Mouse (Mus musculus): Measurements from ENCODE around the gene Megf11.

The Megf11 gene

DNA sequence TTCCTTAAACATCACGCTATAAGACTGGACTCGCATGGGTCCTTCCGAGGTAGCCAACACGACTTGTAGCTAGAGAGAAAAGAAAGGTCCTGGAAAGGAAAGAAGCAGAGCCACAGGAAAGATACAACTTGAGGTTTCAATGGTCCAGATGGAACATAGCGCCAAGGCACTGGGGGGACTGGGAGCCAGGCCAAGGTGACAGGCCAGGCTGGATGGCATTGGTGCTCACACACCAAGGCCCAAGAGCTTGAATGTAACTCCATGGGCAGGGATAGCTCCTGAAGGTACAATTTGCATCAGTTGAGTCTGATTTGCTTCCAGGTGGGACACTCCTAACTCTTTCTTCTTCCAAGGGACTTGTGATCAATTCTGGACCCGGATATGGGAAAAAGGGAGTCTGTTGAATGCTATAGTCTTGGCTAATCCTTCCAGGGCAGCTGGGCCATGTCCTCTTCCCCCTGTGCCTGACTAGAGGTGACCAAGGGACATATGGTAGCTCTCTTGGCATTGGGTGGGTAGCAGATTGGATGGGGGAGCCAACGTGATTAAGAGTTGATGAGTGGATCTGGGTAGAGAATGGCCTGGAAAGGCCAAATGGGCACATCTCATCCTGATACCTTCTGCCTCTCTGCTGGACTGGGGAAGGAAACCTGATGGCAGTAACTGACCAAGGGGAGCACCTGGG, 172.6 kb downstream of the Megf11 start:
- no peak for DNase-seq (ENCODE audit: low read depth, low spot score)

DNA sequence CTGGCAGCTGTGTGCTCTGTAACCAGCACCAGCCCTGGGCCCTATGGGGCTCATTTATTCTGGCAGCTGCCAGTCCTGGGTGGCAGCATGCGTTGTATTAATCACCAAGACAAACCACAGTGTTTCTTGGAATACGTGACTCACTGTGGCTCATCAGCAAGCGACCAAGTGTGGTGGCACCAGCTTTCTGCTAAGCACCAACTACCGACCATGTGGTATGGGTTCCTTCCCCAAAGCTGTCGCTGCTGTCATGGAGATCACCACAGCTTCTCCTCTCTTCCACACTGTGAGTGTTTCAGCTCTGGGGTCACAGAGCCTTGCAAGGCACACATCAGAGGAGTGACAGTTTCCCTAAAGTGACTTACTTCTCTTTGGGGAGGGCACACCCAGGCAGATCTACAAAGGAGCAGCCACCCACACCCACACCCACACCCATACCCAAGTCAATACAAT, 178.9 kb downstream of the Megf11 start:
- DNase-seq (ENCODE audit: low read depth, low spot score), result no peak

DNA sequence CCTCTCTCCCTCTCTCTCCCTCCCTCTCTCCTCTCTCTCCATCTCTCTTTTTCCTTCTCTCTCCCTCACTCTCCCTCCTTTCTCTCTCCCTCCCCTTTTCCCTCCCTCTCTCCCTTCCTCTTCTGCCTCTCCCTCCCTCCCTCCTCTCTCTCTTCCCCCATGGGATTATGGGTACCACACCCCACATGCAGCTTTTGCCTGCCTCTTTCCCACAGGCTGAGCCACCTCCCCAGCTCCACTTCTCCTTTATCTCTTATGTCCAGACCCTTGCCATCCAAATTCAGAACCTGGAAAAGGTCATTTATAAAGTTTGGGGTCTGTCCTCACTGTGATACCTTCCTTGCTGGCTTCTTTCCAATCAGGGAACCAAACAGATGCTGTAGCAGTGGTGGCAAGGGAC, 180.5 kb downstream of the Megf11 start:
- DNase-seq (ENCODE audit: low read depth, low spot score), result no peak

DNA sequence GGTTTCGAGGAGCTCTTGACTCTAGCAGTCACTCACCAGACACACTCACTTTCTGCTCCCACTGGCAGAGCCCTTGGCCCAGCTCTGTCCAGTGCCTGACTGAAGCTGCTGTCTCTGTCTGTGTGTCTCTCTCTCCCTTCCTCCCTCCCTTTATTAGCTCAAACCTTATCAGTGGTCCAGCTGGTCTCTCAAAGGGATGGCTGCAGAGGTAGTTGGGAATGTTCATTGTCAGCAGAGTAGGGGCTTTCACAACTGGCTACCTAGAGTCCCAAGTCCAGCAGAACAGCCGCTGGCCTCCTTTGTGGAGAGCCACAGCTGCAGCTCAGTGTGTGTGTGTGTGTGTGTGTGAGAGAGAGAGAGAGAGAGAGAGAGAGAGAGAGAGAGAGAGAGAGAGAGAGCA, 180.9 kb downstream of the Megf11 start:
- no peak for DNase-seq (ENCODE audit: low read depth, low spot score)

DNA sequence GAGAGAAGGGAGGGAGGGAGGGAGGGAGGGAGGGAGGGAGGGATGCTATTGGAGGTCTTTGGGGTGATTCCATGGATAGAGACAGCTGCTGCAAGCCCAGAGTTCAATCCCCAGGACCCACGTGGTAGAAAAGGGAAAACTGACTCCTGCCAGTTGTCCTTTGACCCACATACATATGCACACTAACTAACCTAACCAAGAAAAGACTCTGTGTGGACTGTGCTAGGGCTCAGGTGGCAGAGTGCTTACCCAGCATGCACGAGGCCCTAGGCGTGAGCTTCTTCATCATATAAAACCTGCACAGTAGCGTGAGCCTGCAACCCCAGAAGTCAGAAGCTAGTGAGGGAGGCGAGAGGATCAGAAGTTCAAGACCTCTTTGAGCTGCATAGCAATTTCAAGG, 182.1 kb downstream of the Megf11 start:
- no peak for DNase-seq (ENCODE audit: low read depth, low spot score)

DNA sequence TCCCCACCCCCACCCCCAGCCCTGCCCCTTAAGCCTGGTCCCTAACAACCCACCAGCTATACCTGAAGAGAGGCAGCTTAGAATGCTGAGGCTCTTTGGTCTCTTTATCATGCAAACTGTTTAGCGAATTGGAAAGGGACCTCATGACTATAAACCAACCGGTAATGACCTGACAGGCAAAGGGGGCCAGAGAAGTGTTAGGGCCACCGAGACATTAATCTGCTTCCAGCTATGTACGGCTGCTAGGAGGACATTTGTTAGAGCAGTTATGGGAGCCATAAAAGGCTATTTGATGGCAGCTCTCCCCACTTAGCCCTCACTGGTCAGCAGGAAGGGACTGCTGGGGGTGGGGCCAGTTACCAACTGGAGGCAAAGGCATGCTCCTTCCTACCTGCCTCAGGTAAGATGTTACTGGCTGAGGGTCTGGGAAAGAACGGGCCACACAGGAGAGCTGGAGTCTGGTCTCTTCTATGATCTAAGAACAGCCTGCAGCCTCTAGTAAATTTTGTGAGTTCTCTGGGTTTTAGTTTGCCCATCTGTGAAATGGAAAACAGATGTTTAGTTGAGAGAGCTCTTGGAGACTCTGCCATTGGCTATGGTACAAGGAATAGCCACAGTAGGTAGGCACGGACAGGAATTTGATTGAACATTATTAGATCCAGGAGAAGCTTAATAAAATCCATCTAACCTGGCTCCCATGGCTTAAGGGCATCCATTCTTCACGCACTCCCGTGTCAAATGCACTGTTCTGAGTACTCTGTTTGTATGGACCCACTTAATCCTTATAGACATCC, 183.2 kb downstream of the Megf11 start:
- DNase-seq (ENCODE audit: low read depth, low spot score), result no peak

DNA sequence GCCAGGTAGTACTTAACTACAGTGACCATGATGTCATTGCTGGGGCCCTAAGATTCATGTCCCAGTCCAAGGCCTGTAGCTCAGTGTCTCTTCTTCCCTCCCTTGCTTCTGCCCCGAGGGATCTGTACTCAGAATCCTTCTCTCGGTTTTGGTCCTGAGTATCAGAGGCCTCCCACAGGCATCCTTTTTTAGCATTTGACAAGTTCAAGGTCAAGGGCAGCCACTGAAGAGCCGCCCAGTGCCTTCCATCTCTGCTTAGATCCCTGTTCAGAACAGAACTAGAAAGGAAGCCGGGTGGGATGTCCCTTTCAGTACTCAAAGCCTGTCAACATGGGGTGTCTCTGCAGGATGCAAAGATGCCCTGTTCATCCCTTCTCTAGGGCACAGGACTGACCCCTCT, 185.0 kb downstream of the Megf11 start:
- DNase-seq (ENCODE audit: low read depth, low spot score), result no peak

DNA sequence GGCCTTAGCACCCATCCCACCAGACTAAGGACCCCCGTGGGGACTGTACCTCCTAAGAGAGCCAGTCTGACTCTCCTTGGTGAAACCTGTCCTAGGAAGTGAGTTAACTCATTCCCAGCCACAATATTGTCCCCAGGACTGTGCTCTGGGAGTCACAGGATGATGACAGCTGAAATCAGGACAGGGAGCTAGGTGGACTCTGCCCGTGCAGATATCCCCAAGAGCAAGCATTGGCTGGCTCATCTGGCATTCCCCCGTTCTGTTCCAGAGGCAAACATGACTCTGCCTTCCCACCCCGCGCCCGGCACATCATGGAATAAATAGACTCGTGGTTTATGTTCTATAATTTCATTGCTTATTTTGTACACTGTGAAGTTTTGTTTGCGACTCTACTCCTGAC, 185.7 kb downstream of the Megf11 start:
- DNase-seq (ENCODE audit: low read depth, low spot score), result no peak

DNA sequence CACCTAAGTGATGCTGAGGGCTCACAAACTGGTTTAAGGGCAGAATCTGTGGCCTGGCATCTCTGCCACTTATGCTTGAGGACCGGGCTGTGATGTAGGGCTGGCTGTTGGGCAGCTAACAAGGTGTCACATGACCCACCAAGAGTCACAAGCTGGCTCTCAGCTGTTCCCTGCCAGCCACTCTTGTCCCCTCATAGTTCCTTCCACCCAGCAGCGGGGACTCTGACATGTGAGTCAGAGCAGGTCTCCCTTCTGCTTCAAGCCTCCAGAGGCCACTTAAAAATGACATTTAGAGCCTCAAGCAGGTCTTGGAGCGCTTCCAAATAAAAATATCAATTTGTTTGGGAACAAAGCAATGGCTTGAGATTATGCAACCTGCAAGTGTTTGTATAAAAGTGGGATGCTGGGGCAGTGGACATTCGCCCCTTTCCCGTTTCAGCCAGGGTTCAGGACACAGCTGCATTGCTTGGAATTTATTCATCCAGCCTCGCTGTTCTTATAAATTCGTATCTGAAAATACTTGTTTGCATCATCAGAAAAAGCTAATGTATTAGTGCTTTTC, 187.3 kb downstream of the Megf11 start:
- DNase-seq (ENCODE audit: low read depth, low spot score), result no peak

DNA sequence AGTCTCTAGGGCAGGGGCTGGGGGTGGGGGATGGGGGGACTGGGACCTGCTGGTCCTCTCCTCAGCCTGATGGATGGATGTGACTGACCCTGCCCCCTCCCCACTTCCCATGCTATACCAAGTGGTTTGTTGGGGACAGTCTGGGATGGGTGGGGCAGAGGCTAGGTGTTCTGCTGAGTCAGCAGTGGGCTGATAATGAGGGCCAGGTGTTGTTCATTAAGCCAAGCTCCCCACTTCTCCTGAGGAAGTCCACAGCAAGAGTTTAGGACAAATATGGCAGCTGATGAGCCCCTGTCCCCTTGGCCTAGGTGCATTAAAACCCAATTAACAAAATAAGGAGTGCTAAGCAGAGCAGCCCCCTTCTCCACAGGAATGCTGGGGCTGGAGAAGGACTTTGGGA, 190.2 kb downstream of the Megf11 start:
- DNase-seq (ENCODE audit: low read depth, low spot score), result no peak

DNA sequence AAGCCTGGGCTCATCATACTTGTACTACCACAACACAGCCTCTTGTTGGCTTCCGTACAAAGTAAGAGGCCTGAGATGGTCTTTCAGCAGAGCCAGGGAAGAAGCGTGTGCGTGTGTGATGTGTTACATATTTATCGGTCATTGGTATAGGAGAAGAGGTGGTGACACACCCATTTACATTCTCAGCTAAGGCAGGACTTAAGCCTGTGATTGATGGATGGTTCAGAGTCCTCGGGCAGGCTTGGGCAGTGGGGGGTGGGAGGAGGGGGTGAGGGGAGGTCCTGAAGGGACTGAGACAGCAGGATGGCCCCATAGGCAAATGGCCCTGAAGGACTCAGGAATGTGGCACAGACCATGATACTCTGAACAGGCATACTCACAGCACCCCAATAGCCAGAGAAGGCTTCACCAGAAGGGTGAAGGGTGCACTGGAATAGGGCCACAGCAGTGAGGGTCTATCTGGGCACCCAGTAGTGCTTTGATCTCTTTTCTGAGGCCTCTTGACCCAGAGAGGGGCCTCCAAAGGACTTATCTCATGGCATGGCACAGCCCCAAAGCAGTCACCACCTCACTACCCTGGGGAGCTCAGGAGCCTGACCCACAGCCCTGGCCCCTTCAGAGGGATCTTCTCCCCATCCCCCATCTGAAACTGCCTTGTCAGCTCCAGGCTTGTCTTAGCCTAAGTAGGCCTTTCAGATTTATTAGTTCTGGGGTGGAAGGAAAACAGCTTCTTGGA, 190.9 kb downstream of the Megf11 start:
- DNase-seq (ENCODE audit: low read depth, low spot score), result no peak

DNA sequence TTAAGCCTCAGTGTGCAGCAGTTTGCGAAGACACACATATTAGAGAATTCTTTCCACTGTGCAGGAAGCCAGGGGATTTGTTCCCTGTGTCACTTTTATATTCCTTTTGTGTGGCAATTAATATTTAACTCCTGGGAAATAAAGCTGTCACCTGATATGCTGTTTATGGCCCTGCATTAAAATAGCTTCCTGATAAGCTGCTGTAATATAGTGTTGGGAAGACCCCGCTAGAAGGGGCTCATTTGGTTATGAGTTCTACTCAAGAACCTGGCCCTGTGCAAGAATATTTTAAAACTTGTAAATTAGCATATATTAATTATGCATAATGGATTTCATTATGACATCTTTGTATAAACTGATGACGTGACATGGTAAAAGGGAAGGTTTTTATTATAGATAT, 191.7 kb downstream of the Megf11 start:
- no peak for DNase-seq (ENCODE audit: low read depth, low spot score)

DNA sequence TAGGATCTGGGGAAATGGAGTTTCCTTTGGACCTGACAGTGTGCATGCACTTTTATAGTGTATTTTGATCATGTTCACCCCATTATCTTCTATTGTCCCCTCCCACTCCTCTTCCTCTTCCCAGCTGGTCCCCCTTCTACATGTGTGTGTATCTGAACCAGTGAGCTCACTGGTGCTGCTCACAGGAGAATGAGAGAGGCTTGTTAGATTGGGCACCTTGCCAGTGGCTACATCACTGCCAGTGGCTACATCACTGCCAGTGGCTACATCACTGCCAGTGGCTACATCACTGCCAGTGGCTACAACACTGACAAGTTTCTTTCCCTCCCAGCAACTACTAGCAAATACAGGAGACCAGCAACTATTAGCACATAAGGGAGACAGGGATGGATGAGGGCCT, 192.6 kb downstream of the Megf11 start:
- DNase-seq (ENCODE audit: low read depth, low spot score), result no peak

DNA sequence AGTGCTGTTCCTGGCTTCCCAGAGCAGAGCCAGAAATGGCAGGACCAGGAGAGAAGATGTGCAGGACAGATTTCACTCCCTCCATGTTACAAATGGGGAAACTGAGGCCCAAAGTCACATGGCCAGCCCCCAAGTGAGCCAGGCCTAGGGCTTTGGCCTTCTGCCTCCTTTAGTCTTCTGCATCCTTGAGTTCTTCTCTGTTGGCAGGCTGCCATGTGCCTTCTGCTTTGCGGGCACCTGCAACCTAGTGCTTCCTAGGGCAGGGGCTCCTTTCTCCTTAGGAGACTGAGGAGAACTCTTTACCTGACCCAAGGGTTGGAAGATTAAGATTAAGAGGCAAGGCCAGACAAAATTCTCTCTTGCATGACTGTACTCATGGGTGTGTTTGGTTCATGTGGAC, 193.9 kb downstream of the Megf11 start:
- DNase-seq (ENCODE audit: low read depth, low spot score), result no peak

DNA sequence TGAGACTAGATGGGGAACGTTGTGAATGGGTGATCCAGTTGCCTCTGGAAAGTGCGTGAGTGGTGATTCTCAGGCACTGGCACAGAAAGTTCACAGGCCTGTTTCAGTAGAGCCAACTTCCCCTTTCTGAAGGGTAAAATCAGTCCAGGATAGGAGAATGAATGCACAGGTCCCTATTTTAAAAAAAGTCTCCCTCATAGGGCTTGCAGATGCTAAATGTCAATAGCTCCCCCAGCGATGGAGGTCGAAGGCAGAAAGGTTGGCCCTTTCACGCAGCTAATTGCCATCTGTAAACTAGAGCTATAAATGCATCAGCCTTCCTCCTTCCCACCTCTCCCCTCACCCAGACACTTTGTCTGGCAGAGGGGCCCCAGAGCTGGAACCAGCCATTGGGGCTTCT, 200.9 kb downstream of the Megf11 start:
- no peak for DNase-seq (ENCODE audit: low read depth, low spot score)

DNA sequence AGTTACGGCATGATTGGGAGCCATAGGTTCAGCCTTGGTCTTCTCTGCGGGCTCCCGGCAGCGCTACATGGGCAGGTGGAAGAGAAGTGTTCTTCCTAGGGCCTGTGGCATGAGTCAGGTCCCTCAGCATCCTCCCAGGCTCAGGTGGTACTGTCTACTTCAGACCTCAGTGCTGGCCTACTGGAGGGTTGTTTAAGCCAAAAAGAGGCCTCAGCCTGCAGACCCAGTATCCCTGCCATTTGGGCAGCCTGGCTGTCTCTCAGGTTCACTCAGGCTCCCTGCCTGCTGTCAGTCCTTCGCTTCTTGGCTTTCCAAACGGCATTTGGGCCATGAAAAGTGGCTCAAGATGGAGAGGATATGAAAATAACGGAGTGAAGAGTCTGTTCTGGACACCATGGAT, 202.6 kb downstream of the Megf11 start:
- no peak for DNase-seq (ENCODE audit: low read depth, low spot score)

DNA sequence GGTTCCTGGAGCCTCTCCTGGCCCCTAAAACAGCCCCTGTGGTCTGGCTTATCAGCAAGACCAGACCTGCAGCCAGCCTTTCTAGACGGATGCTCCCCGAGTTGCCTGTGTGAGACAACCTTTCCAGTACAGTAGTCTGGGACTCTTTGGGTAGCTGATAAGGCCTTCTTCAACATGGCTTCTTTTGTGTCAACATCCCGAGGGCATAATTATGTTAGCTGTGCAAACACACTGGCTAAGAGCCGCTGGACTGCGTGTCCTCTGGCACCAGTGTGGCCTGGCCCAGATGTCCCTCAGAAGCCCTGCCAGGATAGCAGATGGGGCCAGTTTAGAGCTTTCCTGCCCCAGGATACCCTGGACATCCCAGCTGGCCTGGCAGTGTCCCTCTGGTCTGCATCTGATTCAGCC, 205.2 kb downstream of the Megf11 start:
- no peak for DNase-seq (ENCODE audit: low read depth, low spot score)

DNA sequence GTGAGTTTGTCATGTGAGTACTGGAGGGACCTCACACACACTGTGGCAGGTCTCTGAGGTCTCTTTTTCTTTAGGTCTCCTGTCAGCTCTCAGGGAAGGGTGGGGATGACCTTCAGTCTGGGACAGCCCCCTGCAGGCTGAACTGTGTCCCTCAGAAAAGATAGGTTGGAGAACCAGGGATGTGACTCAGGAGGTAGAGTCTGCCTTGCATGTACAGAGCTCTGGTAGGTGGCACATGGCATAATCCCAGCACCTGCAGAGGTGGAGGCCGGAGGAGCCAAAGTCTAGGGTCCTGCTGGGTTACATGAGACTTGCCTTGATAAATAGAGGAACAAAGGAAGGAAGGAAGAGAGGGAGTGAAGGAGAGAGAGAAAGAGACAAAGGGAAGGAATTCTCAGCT, 206.0 kb downstream of the Megf11 start:
- DNase-seq (ENCODE audit: low read depth, low spot score), result no peak

DNA sequence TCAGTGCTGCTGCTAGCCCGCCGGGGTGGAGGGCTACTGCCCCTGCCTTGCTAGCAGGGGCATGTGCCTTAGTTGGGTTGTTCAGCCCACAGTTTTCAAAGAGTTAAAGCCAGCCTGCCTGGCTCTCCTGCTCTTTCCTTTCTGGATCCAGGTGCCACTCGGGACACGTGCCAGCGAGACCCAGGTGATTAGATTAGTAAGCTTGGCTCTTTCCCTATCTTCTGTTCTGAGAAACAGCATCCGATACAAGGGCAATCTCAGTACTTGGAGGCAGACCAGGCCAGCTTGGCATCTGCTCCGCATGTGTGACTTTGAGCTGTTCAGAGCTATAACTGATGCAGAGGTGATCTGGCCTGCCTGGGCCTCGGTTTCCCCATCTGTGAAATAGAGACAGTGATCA, 209.0 kb downstream of the Megf11 start:
- DNase-seq (ENCODE audit: low read depth, low spot score), result no peak

DNA sequence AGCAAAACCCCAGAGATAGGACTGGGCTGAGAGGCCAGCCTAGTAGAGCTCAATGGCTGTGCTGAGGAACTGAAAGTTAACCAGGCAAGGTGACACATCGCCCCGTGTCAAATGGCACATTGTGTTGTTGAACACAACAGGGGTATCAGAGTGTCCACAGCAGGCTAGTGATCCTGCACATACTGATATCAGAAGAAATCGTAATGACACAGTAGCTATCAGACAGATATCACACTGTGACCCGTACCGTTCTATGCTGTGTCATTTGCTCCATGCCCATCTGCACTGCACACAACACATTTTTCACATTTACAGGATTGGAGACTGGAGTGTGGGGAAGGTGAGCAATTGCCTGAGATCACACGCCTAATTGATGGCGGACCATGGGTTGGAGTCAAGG, 213.0 kb downstream of the Megf11 start:
- DNase-seq (ENCODE audit: low read depth, low spot score), result no peak

DNA sequence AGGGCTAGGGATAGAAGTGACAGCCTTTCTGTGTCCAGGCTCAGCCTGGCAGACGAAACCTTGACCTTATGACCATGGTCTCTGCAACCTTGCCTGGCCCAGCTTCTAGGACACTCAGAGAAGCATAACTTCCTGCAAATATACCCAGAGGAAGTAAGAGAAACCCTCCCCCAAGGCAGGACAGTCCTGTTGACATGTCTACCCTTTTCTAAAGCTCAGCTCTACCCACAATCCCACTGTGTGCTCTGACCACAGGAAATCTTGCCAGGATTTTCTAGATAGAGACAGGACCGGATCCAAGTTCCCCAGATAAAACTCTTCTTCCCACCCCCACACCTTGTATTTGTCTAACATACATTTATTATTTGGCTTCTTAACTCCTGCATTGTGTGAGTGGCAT, 215.3 kb downstream of the Megf11 start:
- no peak for DNase-seq (ENCODE audit: low read depth, low spot score)

DNA sequence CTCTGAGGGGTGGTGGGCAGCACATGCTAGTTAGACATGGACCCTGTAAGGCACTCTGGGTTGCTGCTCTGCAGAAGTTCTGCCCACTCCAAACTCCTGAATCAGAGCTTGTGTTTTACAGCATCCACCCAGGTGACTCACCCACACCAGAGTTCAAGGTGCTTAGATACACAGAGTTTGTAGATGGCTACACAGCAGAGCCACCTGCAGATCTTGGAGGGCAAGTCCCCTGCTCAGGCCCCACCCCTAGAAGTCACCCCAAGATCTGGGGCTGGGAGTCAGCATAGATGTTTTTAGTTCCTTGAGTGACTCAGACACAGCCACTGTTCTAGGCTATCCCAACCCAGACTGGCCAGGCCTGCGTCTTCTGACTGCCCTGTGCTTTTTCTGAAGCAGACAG, 217.5 kb downstream of the Megf11 start:
- DNase-seq (ENCODE audit: low read depth, low spot score), result no peak

Data from embryo, embryonic 11.5 days (tissue).